Mouse (Mus musculus) liver, postnatal 0 days (tissue): ENCODE measurements around the gene Cemip2. TPM values are rescaled to one million over a fixed set of nuclear protein-coding genes. Genes with fewer than 3 reads are reported as not detected.

Experiments used
- ATAC-seq: fragments of 200-750 bp; cut with Nextera tagmentation; 2 replicates; pipeline ENCODE4 v1.8.0; 2017; ENCODE audit warnings: mild to moderate bottlenecking, moderate library complexity
- DNase-seq: peaks from one replicate; pipeline ENCODE4 v3.0.0-alpha.2; 2016
- H3K27ac ChIP-seq: fragments of 300-500 bp; sonication (generic); 2 replicates; pipeline ENCODE4 v1.5.1; 2014; ENCODE audit warnings: antibody characterized with exemption, moderate library complexity, mild to moderate bottlenecking, low read depth
- H3K27me3 ChIP-seq: fragments of 300-500 bp; sonication (generic); 2 replicates; pipeline ENCODE4 v1.6.1; 2014; ENCODE audit warnings: low read length, control low read depth, mixed read lengths; ENCODE audit not compliant: insufficient read depth
- H3K36me3 ChIP-seq: fragments of 300-500 bp; sonication (generic); replicated peaks from 2 replicates; pipeline ENCODE4 v1.6.1; 2014; ENCODE audit warnings: mild to moderate bottlenecking, control low read depth, low read length, moderate library complexity, mixed read lengths; ENCODE audit not compliant: insufficient read depth
- H3K4me1 ChIP-seq: fragments of 300-500 bp; sonication (generic); 2 replicates; pipeline ENCODE4 v1.6.1; 2014; ENCODE audit warnings: antibody characterized with exemption, mild to moderate bottlenecking, control low read depth; ENCODE audit not compliant: insufficient read depth
- H3K4me2 ChIP-seq: fragments of 300-500 bp; sonication (generic); 2 replicates; pipeline ENCODE4 v1.6.1; 2014; ENCODE audit warnings: low read depth, mild to moderate bottlenecking, low read length, moderate library complexity, mixed read lengths
- H3K4me3 ChIP-seq: fragments of 300-500 bp; sonication (generic); 2 replicates; pipeline ENCODE4 v1.5.1; 2014; ENCODE audit warnings: low read depth, low read length
- H3K9ac ChIP-seq: fragments of 300-500 bp; sonication (generic); replicated peaks from 2 replicates; pipeline ENCODE4 v1.6.1; 2014; ENCODE audit warnings: mild to moderate bottlenecking, moderate library complexity
- H3K9me3 ChIP-seq: fragments of 300-500 bp; sonication (generic); 2 replicates; pipeline ENCODE4 v1.6.1; 2016; ENCODE audit warnings: mild to moderate bottlenecking, control low read depth, low read length, mixed read lengths
- CTCF ChIP-seq: sonication (generic); IDR thresholded peaks from 2 replicates; pipeline ENCODE4 v1.5.1; 2016; ENCODE audit warnings: antibody characterized with exemption, low read depth
- EP300 ChIP-seq: IDR thresholded peaks from 2 replicates; pipeline ENCODE4 v1.6.1; 2016; ENCODE audit warnings: antibody characterized with exemption, low read depth, mild to moderate bottlenecking
- WGBS: fragments of 180-500 bp; shearing (Covaris S2); extraction: QIAGEN DNeasy Blood & Tissue Kit; methylation state at CpG from one replicate; pipeline ENCODE4 v1.1.7; 2014; ENCODE audit not compliant: insufficient replicate concordance; 5-methylcytosine and 5-hydroxymethylcytosine counted together
- polyA plus RNA-seq: library from polyadenylated mRNA; unstranded; fragments of >200 nt; fragmentation: Nextera tagmentation; extraction: Ambion mirVana; gene quantifications from 2 replicates; pipeline ENCODE4 v1.2.1, GENCODE M21; 2015

The Cemip2 gene
- polyA plus RNA-seq, 1 experiment from 2014 or later = 6.6 TPM

DNA sequence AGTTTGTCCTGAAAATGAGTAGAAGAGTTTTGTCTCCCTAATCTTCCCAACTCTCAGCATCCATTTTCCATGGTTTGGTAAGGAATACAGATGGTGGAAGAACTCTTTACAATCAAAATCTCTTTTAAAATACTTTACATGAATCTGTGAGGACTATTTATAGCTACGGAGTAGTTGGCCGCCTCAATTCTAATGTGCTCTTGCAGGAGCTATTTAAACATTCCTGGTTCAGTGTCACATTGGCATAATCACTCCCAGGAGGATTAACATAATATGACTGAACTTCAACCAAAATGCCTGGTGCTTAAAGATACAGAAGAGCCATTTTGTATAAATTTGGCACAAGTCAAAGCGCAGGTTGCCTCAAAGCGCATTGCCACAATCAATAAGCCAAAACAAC is 2.5 kb upstream of the Cemip2 start:
- Histone ChIP-seq H3K4me2 (no peak overlapping the region), H3K4me3 (no peak overlapping the region), H3K9me3 (no peaks in the 10 kb centered on the region), H3K27ac (no peak overlapping the region), H3K4me1 (peaks cover 14% of the 10 kb centered on the region), H3K27me3 (no peaks in the 10 kb centered on the region), H3K36me3 (0 out of 2 replicates have a peak, but pooled peaks cover 2% of the 10 kb centered on the region), H3K9ac (no peak overlapping the region)
- DNase-seq (no peak), ATAC-seq (no peak)
- WGBS = 85% methylated on average over 4 of the region's 4 CpGs
- no peak for TF ChIP-seq CTCF
- TF ChIP-seq EP300 = no peak

DNA sequence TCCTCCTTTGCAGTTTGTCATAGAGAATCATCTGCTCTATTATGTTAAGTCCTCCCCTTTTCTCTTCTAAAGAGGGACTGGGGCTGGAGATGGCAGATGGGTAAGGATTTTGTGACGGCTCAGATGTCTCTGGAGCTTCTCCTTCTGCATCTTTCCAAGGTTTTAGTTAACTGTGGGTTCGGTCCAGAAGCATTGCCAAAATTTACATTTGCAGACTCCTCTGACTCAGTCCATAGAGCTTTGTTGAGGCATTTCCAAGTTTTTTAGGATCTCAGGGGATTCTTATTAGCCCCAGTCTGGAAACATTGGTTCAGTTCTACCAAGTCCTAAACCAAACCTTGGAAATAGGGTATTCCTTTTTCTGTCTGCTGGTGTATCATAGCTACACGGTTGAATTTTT is 1.5 kb upstream of the Cemip2 start:
- no peak overlapping the region for H3K9ac ChIP-seq
- 66% methylated on average over 3 of the region's 3 CpGs for WGBS
- TF ChIP-seq CTCF = no peak
- TF ChIP-seq EP300 = no peak
- ATAC-seq = no peak
- no peak overlapping the region for H3K4me3 ChIP-seq
- H3K4me1 ChIP-seq = peaks cover 17% of the 10 kb centered on the region
- no peaks in the 10 kb centered on the region for H3K9me3 ChIP-seq
- H3K4me2 ChIP-seq = no peak overlapping the region
- no peak overlapping the region for H3K27ac ChIP-seq
- H3K36me3 ChIP-seq = 0 out of 2 replicates have a peak, but pooled peaks cover 4% of the 10 kb centered on the region
- DNase-seq = no peak
- no peaks in the 10 kb centered on the region for H3K27me3 ChIP-seq

DNA sequence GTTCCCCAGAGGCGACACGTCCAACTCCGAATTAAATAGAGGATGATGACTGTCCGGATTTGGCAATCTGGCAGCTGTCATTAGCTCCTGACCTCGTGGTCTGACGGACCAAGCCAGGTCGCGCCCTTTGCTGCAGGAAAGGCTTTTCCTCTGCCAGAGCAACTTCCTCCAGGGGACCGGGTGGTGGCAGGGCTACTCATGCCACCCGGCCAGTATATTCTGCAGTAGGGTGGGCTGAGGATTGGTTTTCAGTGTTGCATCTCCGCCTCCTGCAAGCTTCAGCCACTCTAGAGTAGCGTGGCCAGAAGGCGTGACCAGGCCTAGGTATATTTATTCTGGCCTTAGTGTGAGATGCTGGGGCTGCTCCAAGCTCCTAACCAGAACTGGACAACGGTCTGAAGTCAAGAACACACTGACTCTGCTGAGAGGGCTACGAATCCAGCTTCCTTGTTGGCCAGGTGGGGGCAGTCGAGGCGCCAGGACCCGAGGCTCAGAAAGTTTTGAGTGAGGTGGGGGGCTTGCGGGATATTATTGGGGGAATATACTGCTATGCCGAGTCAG is 891 bp upstream of the Cemip2 start:
- WGBS = 15% methylated on average over 20 of the region's 20 CpGs
- Histone ChIP-seq H3K27me3 (no peaks in the 10 kb centered on the region), H3K27ac (no peak overlapping the region), H3K4me1 (peaks cover 21% of the 10 kb centered on the region), H3K9me3 (no peaks in the 10 kb centered on the region), H3K4me2 (peak overlapping the region; percentile 81), H3K4me3 (peak overlapping the region; percentile 92), H3K36me3 (0 out of 2 replicates have a peak, but pooled peaks cover 4% of the 10 kb centered on the region), H3K9ac (peak overlapping the region; percentile 18; the same call in 1 of the 2 replicates)
- DNase-seq = peak; percentile 52
- peak; percentile 70 for TF ChIP-seq CTCF
- no peak for TF ChIP-seq EP300
- ATAC-seq = peak; percentile 7

DNA sequence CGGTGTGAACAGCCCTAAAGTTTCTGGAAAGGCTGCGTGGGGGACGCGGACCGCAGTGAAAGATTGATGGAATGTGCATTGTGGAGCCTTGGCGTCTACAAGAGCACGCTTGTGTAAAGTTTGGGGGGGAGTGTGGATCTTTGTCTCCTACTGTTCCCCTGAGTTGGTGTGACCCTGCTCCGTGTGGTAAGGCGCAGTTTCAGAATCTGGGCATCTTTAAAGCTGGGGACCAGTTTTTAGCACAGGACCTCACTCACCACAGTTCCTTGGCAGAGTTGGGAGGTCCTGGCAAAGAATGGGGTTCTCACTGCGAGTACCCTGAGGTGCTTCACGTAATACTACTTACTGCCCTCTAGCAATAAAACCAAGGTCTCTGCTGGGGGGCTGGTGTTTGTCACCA is 964 bp downstream of the Cemip2 start:
- DNase-seq (no peak), ATAC-seq (no peak)
- H3K4me1 ChIP-seq = peaks cover 26% of the 10 kb centered on the region
- 3% methylated on average over 11 of the region's 11 CpGs for WGBS
- H3K36me3 ChIP-seq = 0 out of 2 replicates have a peak, but pooled peaks cover 4% of the 10 kb centered on the region
- H3K4me3 ChIP-seq = peak overlapping the region; percentile 92
- peak overlapping the region; percentile 89 for H3K9ac ChIP-seq
- no peaks in the 10 kb centered on the region for H3K27me3 ChIP-seq
- peak overlapping the region; percentile 91 for H3K27ac ChIP-seq
- no peaks in the 10 kb centered on the region for H3K9me3 ChIP-seq
- H3K4me2 ChIP-seq = peak overlapping the region; percentile 81
- TF ChIP-seq CTCF = no peak
- TF ChIP-seq EP300 = no peak

DNA sequence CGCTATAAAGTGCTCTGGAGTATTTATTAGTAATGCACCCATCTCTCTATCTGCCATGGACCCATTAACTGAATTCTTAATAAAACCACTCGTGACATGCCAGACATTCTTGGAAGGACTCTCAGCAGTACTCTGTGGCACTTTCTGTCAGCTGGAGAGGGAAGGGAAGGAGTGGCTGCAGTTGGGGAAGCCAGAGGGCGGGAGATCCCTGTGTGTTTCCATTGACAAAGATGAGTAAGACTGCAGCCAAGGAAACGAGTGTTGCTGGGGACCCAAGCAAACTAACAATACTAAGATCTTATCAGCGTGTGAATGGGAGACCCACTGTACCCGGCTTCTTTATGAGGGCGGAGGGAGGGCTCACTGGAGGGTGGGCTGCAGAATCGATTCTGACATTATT is 2.5 kb downstream of the Cemip2 start:
- 66% methylated on average over 8 of the region's 8 CpGs for WGBS
- ATAC-seq (no peak), DNase-seq (no peak)
- H3K9me3 ChIP-seq = no peaks in the 10 kb centered on the region
- H3K9ac ChIP-seq = no peak overlapping the region
- peaks cover 39% of the 10 kb centered on the region for H3K4me1 ChIP-seq
- H3K27me3 ChIP-seq = no peaks in the 10 kb centered on the region
- H3K4me3 ChIP-seq = peak overlapping the region; percentile 92; the same call in 1 of the 2 replicates
- no peak for TF ChIP-seq CTCF
- peak overlapping the region; percentile 81; the same call in 1 of the 2 replicates for H3K4me2 ChIP-seq
- H3K36me3 ChIP-seq = 0 out of 2 replicates have a peak, but pooled peaks cover 4% of the 10 kb centered on the region
- H3K27ac ChIP-seq = no peak overlapping the region

DNA sequence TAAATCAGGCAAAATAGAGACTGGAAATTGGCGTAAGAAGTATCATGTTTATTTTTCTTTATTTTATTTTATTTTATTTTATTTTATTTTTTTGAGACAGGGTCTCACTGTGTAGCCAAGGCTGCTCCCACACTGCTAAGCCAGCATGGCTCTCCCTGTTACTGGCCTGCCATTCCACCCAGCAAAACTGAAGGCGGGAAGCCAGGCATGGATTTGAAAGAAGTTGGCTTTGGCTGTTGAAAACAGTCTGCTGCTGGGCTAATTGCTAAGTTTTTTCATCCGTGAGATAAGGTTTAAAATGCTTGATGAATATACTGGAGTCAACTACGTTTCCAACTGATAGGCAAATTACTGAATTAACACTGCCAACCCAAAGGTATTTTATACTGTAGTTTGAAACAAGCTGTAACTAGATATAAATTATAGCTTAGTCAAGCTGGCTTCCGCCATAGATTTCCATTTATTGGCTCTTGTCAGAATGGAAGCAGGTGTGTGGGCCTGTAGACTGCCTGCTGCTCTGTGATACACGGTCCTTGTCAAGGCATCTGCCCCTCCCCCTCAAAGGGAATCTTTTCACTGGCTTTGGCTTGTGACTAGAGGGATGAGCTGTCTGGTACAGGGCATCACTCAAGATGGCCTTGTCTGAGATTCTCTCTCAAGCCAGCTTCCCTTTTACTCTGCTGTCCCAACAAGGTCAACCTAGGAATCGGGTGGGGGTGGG is 3.1 kb downstream of the Cemip2 start:
- H3K4me3 ChIP-seq = peak overlapping the region; percentile 92
- no peaks in the 10 kb centered on the region for H3K9me3 ChIP-seq
- WGBS = 71% methylated on average over 7 of the region's 7 CpGs
- H3K36me3 ChIP-seq = 0 out of 2 replicates have a peak, but pooled peaks cover 4% of the 10 kb centered on the region
- DNase-seq (no peak), ATAC-seq (no peak)
- no peak for TF ChIP-seq CTCF
- no peak for TF ChIP-seq EP300
- no peak overlapping the region for H3K27ac ChIP-seq
- no peaks in the 10 kb centered on the region for H3K27me3 ChIP-seq
- H3K4me1 ChIP-seq = peaks cover 39% of the 10 kb centered on the region
- H3K4me2 ChIP-seq = peak overlapping the region; percentile 81
- no peak overlapping the region for H3K9ac ChIP-seq
